Mouse (Mus musculus): ENCODE results near the gene Upf3a.
"Not testable (repeated sequence)": the region's sequence is repeated elsewhere in the genome, so short reads cannot be mapped to it uniquely, and the experiment has no call there.

Gene Upf3a

GRCm38 (mm10) chr8:13785250-13785763 lies at the start of gene Upf3a:
Gene Upf3a (plus strand): TSS chr8:13785615.
- peak; percentile 78 for DNase-seq (ENCODE audit: extremely low spot score, low read depth, low spot score)

- no peak for DNase-seq (ENCODE audit: extremely low spot score, low read depth, low spot score)
Measured at GRCm38 (mm10) chr8:13740323-13740770, 45.1 kb upstream of the Upf3a start.

- DNase-seq (ENCODE audit: extremely low spot score, low read depth, low spot score), result no peak
Measured at GRCm38 (mm10) chr8:13740817-13741613, 44.4 kb upstream of the Upf3a start.

GRCm38 (mm10) chr8:13746212-13746611 lies 39.2 kb upstream of the Upf3a start:
- not testable (repeated sequence) for DNase-seq (ENCODE audit: extremely low spot score, low read depth, low spot score)

- DNase-seq (ENCODE audit: extremely low spot score, low read depth, low spot score), result no peak
Measured at GRCm38 (mm10) chr8:13747626-13748025, 37.8 kb upstream of the Upf3a start.

GRCm38 (mm10) chr8:13753680-13754079 lies 31.7 kb upstream of the Upf3a start:
- DNase-seq (ENCODE audit: extremely low spot score, low read depth, low spot score), result peak; percentile 77

GRCm38 (mm10) chr8:13756480-13756879 lies 28.9 kb upstream of the Upf3a start:
- no peak for DNase-seq (ENCODE audit: extremely low spot score, low read depth, low spot score)

GRCm38 (mm10) chr8:13756982-13757804 lies 28.2 kb upstream of the Upf3a start, which contains the start of gene Cdc16:
Gene Cdc16 (plus strand): TSS chr8:13757676.
- DNase-seq (ENCODE audit: extremely low spot score, low read depth, low spot score), result peak; percentile 62

GRCm38 (mm10) chr8:13757805-13758727 lies 27.3 kb upstream of the Upf3a start:
- DNase-seq (ENCODE audit: extremely low spot score, low read depth, low spot score), result no peak

- no peak for DNase-seq (ENCODE audit: extremely low spot score, low read depth, low spot score)
Measured at GRCm38 (mm10) chr8:13769206-13769605, 16.2 kb upstream of the Upf3a start.

- DNase-seq (ENCODE audit: extremely low spot score, low read depth, low spot score), result no peak
Measured at GRCm38 (mm10) chr8:13780536-13780935, 4.9 kb upstream of the Upf3a start.

GRCm38 (mm10) chr8:13785764-13786299 lies 417 bp downstream of the Upf3a start:
- peak; percentile 74 for DNase-seq (ENCODE audit: extremely low spot score, low read depth, low spot score)

- no peak for DNase-seq (ENCODE audit: extremely low spot score, low read depth, low spot score)
Measured at GRCm38 (mm10) chr8:13789606-13790005, 4.2 kb downstream of the Upf3a start.

- no peak for DNase-seq (ENCODE audit: extremely low spot score, low read depth, low spot score)
Measured at GRCm38 (mm10) chr8:13793097-13793745, 7.8 kb downstream of the Upf3a start.

GRCm38 (mm10) chr8:13793746-13794101 lies 8.3 kb downstream of the Upf3a start:
- no peak for DNase-seq (ENCODE audit: extremely low spot score, low read depth, low spot score)

- no peak for DNase-seq (ENCODE audit: extremely low spot score, low read depth, low spot score)
Measured at GRCm38 (mm10) chr8:13797676-13798075, 12.3 kb downstream of the Upf3a start.

GRCm38 (mm10) chr8:13799566-13799965 lies 14.2 kb downstream of the Upf3a start:
- no peak for DNase-seq (ENCODE audit: extremely low spot score, low read depth, low spot score)

- DNase-seq (ENCODE audit: extremely low spot score, low read depth, low spot score), result no peak
Measured at GRCm38 (mm10) chr8:13828598-13829172, 43.3 kb downstream of the Upf3a start.

GRCm38 (mm10) chr8:13838289-13838688 lies 52.9 kb downstream of the Upf3a start, which contains the start of gene AF366264:
Gene AF366264 (minus strand): TSS chr8:13838389.
- not testable (repeated sequence) for DNase-seq (ENCODE audit: extremely low spot score, low read depth, low spot score)

All from hindlimb bud, embryonic 11.5 days (tissue).